Mouse (Mus musculus) liver, embryonic 14 days (tissue): ENCODE data around the gene Rps21. TPM values are rescaled to one million over a fixed set of nuclear protein-coding genes. Genes with fewer than 3 reads are reported as not detected.

Experiments
- polyA plus RNA-seq: library from polyadenylated mRNA; depleted of rRNA; stranded (reverse); fragments of >200 nt; gene quantifications from 2 replicates; pipeline ENCODE4 v1.2.3, GENCODE M21; 2012; rRNA removed

Rps21 gene
- 1,826 and 1,865 TPM in 2 replicates for polyA plus RNA-seq

GRCm38 (mm10) chr2:180257001-180257521 lies at the start of gene Rps21:
TSS of gene Rps21 (plus strand) at chr2:180257377.

GRCm38 (mm10) chr2:180225762-180226378 lies 31.3 kb upstream of the Rps21 start, which contains the start of gene Lama5:
TSS of gene Lama5 (minus strand) at chr2:180225859.

GRCm38 (mm10) chr2:180273394-180274244 lies 16.4 kb downstream of the Rps21 start, which contains the start of gene Cables2:
TSS of gene Cables2 (minus strand) at chr2:180273496.

GRCm38 (mm10) chr2:180289440-180290108 lies 32.4 kb downstream of the Rps21 start, which contains the start of gene Rbbp8nl:
TSS of gene Rbbp8nl (minus strand) at chr2:180289879.

Other genes starting within 250 kb of the Rps21 start
- 10.6 and 11.5 TPM in 2 replicates for gene Lsm14b, start 232.4 kb upstream of the Rps21 start, polyA plus RNA-seq
- gene Psma7, start 214.9 kb upstream of the Rps21 start, polyA plus RNA-seq, result 154 and 167 TPM in 2 replicates
- 1.1 TPM in 2 replicates for gene Ss18l1, start 214.9 kb upstream of the Rps21 start, polyA plus RNA-seq
- 8.4 and 8.8 TPM in 2 replicates for gene Mtg2, start 186.8 kb upstream of the Rps21 start, polyA plus RNA-seq
- not detected in 2 replicates for gene Hrh3, start 152.9 kb upstream of the Rps21 start, polyA plus RNA-seq
- gene Osbpl2, start 138.1 kb upstream of the Rps21 start, polyA plus RNA-seq, result 4.9 and 5.1 TPM in 2 replicates
- gene Adrm1, start 85.9 kb upstream of the Rps21 start, polyA plus RNA-seq, result 43.6 and 50.1 TPM in 2 replicates
- 2.6 and 2.8 TPM in 2 replicates for gene Lama5, start 31.5 kb upstream of the Rps21 start, polyA plus RNA-seq
- 4.7 and 5.6 TPM in 2 replicates for gene Cables2, start 16.1 kb downstream of the Rps21 start, polyA plus RNA-seq
- not detected in 2 replicates for gene Rbbp8nl, start 32.5 kb downstream of the Rps21 start, polyA plus RNA-seq
- 0.22 and 0.29 TPM in 2 replicates for gene Gata5, start 77.3 kb downstream of the Rps21 start, polyA plus RNA-seq
- 0.74 and 0.75 TPM in 2 replicates for gene Slco4a1, start 198.9 kb downstream of the Rps21 start, polyA plus RNA-seq
- gene Ntsr1, start 242.6 kb downstream of the Rps21 start, polyA plus RNA-seq, result 0.02 and 0.03 TPM in 2 replicates